Mouse (Mus musculus) cortical plate, adult 2 months (tissue): ENCODE data around the gene Epb41l4b. TPM values are rescaled to one million over a fixed set of nuclear protein-coding genes. Genes with fewer than 3 reads are reported as not detected.

Source experiments
- H3K27ac ChIP-seq: fragments of 200-500 bp; 2 replicates; pipeline ENCODE4 v1.5.1; 2012; ENCODE audit warnings: low read length, control low read depth, inconsistent platforms; ENCODE audit not compliant: insufficient read depth
- H3K4me1 ChIP-seq: fragments of 200-500 bp; 2 replicates; pipeline ENCODE4 v1.6.1; 2011; ENCODE audit warnings: low read length; ENCODE audit not compliant: control insufficient read depth, insufficient read depth
- H3K4me3 ChIP-seq: fragments of 200-500 bp; 2 replicates; pipeline ENCODE4 v1.5.1; 2011; ENCODE audit warnings: mild to moderate bottlenecking, low read length, control low read depth; ENCODE audit not compliant: insufficient read depth
- CTCF ChIP-seq: fragments of 200-500 bp; IDR thresholded peaks from 2 replicates; pipeline ENCODE4 v1.5.1; 2011; ENCODE audit warnings: mild to moderate bottlenecking, control low read depth, low read length; ENCODE audit not compliant: insufficient read depth; ENCODE audit errors: extremely low read depth
- POLR2A ChIP-seq: fragments of 200-500 bp; IDR thresholded peaks from 2 replicates; pipeline ENCODE4 v1.6.1; 2011; ENCODE audit warnings: mild to moderate bottlenecking, low read length, control low read depth; ENCODE audit not compliant: insufficient read depth; ENCODE audit errors: extremely low read depth
- polyA plus RNA-seq: library from polyadenylated mRNA; depleted of rRNA; stranded (reverse); fragments of >200 nt; gene quantifications from 2 replicates; pipeline ENCODE4 v1.2.3, GENCODE M21; 2012

Epb41l4b gene
- polyA plus RNA-seq, 1 experiment: 17.7 TPM

GRCm38 (mm10) chr4:57070640-57071039 lies 72.6 kb downstream of the Epb41l4b start:
- TF ChIP-seq POLR2A: no peak
- TF ChIP-seq CTCF: no peak

GRCm38 (mm10) chr4:57068397-57068796 lies 74.8 kb downstream of the Epb41l4b start:
- no peak overlapping the region for H3K27ac ChIP-seq
- H3K4me1 ChIP-seq: no peaks in the 10 kb centered on the region
- TF ChIP-seq POLR2A (no peak), CTCF (no peak)
- no peak overlapping the region for H3K4me3 ChIP-seq

More at GRCm38 (mm10) chr4:57070640-57071039, 72.6 kb downstream of the Epb41l4b start:
- no peak overlapping the region for H3K27ac ChIP-seq
- no peak overlapping the region for H3K4me3 ChIP-seq
- H3K4me1 ChIP-seq: no peaks in the 10 kb centered on the region

- H3K27ac ChIP-seq: no peak overlapping the region
- TF ChIP-seq POLR2A (no peak), CTCF (no peak)
- no peaks in the 10 kb centered on the region for H3K4me1 ChIP-seq
- H3K4me3 ChIP-seq: no peak overlapping the region
Observed at GRCm38 (mm10) chr4:57067801-57068200, 75.4 kb downstream of the Epb41l4b start.

GRCm38 (mm10) chr4:57066936-57067335 lies 76.3 kb downstream of the Epb41l4b start:
- TF ChIP-seq CTCF: no peak
- TF ChIP-seq POLR2A: no peak

GRCm38 (mm10) chr4:57065273-57065672 lies 78.0 kb downstream of the Epb41l4b start:
- H3K4me3 ChIP-seq: no peak overlapping the region
- TF ChIP-seq POLR2A (no peak), CTCF (peak; percentile 88)
- H3K27ac ChIP-seq: no peak overlapping the region
- no peaks in the 10 kb centered on the region for H3K4me1 ChIP-seq

More at GRCm38 (mm10) chr4:57066936-57067335, 76.3 kb downstream of the Epb41l4b start:
- H3K4me1 ChIP-seq: no peaks in the 10 kb centered on the region
- no peak overlapping the region for H3K27ac ChIP-seq
- no peak overlapping the region for H3K4me3 ChIP-seq

- Histone ChIP-seq H3K27ac (no peak overlapping the region), H3K4me1 (no peaks in the 10 kb centered on the region), H3K4me3 (no peak overlapping the region)
- TF ChIP-seq POLR2A (no peak), CTCF (no peak)
Observed at GRCm38 (mm10) chr4:57064830-57065229, 78.4 kb downstream of the Epb41l4b start.

GRCm38 (mm10) chr4:57060319-57060831 lies 82.9 kb downstream of the Epb41l4b start:
- Histone ChIP-seq H3K4me3 (no peak overlapping the region), H3K27ac (no peak overlapping the region), H3K4me1 (no peaks in the 10 kb centered on the region)
- no peak for TF ChIP-seq POLR2A
- no peak for TF ChIP-seq CTCF

- H3K27ac ChIP-seq: no peak overlapping the region
- no peak overlapping the region for H3K4me3 ChIP-seq
- TF ChIP-seq POLR2A (no peak), CTCF (no peak)
- H3K4me1 ChIP-seq: no peaks in the 10 kb centered on the region
Observed at GRCm38 (mm10) chr4:57058623-57059022, 84.6 kb downstream of the Epb41l4b start.

- Histone ChIP-seq H3K27ac (no peak overlapping the region), H3K4me1 (no peaks in the 10 kb centered on the region), H3K4me3 (no peak overlapping the region)
- TF ChIP-seq POLR2A (no peak), CTCF (no peak)
Observed at GRCm38 (mm10) chr4:57057637-57058036, 85.6 kb downstream of the Epb41l4b start.

- Histone ChIP-seq H3K27ac (no peak overlapping the region), H3K4me1 (no peaks in the 10 kb centered on the region), H3K4me3 (no peak overlapping the region)
- no peak for TF ChIP-seq POLR2A
- TF ChIP-seq CTCF: no peak
Observed at GRCm38 (mm10) chr4:57055635-57056034, 87.6 kb downstream of the Epb41l4b start.
